Mouse (Mus musculus) kidney, adult 2 months (tissue): ENCODE results near the gene Pkd2l1.

Source experiments
- CTCF ChIP-seq: fragments of 200-500 bp; conservative IDR thresholded peaks from 2 replicates; pipeline ENCODE4 v1.5.1; 2011; ENCODE audit warnings: low read depth, mild to moderate bottlenecking, control low read depth, low read length, moderate library complexity, mixed read lengths; ENCODE audit not compliant: insufficient read depth, insufficient read length
- POLR2A ChIP-seq: fragments of 200-500 bp; IDR thresholded peaks from one replicate; pipeline ENCODE4 v1.6.1; 2011; ENCODE audit warnings: low read depth, low read length, control low read depth

- TF ChIP-seq CTCF = no peak
- TF ChIP-seq POLR2A = no peak
Observed at GRCm38 (mm10) chr19:44197053-44197852, 5.0 kb upstream of the Pkd2l1 start.
